Mouse (Mus musculus) embryonic facial prominence, embryonic 12.5 days (tissue): ENCODE measurements around the gene Phf12. TPM values are rescaled to one million over a fixed set of nuclear protein-coding genes. Genes with fewer than 3 reads are reported as not detected.

Source experiments
- ATAC-seq: fragments of 200-750 bp; cut with Nextera tagmentation; 2 replicates; pipeline ENCODE4 v1.8.0; 2017; ENCODE audit not compliant: insufficient number of reproducible peaks, insufficient read depth, low FRiP score, low TSS enrichment
- H3K27ac ChIP-seq: fragments of 300-500 bp; sonication (generic); 2 replicates; pipeline ENCODE4 v1.5.1; 2016; ENCODE audit warnings: mild to moderate bottlenecking
- H3K27me3 ChIP-seq: fragments of 300-500 bp; sonication (generic); 2 replicates; pipeline ENCODE4 v1.6.1; 2016; ENCODE audit warnings: mild to moderate bottlenecking, moderate library complexity
- H3K36me3 ChIP-seq: fragments of 300-500 bp; sonication (generic); 2 replicates; pipeline ENCODE4 v1.6.1; 2016; ENCODE audit warnings: mild to moderate bottlenecking
- H3K4me1 ChIP-seq: fragments of 300-500 bp; sonication (generic); 2 replicates; pipeline ENCODE4 v1.6.1; 2016
- H3K4me2 ChIP-seq: fragments of 300-500 bp; sonication (generic); replicated peaks from 2 replicates; pipeline ENCODE4 v1.6.1; 2016; ENCODE audit warnings: mild to moderate bottlenecking, moderate library complexity
- H3K4me3 ChIP-seq: fragments of 300-500 bp; sonication (generic); 2 replicates; pipeline ENCODE4 v1.5.1; 2016; ENCODE audit warnings: mild to moderate bottlenecking
- H3K9ac ChIP-seq: fragments of 300-500 bp; sonication (generic); 2 replicates; pipeline ENCODE4 v1.6.1; 2016; ENCODE audit warnings: mild to moderate bottlenecking, moderate library complexity
- H3K9me3 ChIP-seq: fragments of 300-500 bp; sonication (generic); 2 replicates; pipeline ENCODE4 v1.6.1; 2016; ENCODE audit warnings: mild to moderate bottlenecking, moderate library complexity
- WGBS: fragments of 180-500 bp; shearing (Covaris S2); methylation state at CpG from one replicate; pipeline ENCODE4 v1.1.7; 2016; 5-methylcytosine and 5-hydroxymethylcytosine counted together
- polyA plus RNA-seq: library from polyadenylated mRNA; unstranded; fragments of >200 nt; fragmentation: Nextera tagmentation; extraction: Ambion mirVana; gene quantifications from 2 replicates; pipeline ENCODE4 v1.2.1, GENCODE M21; 2016

Phf12 gene
- polyA plus RNA-seq, 1 experiment from 2014 or later, result 27.5 TPM

GRCm38 (mm10) chr11:77985541-77986065 is 3.0 kb downstream of the Phf12 start:
- Histone ChIP-seq H3K9me3 (no peaks in the 10 kb centered on the region), H3K4me3 (peak overlapping the region; percentile 100), H3K27ac (peak overlapping the region; percentile 97; the same call in 1 of the 2 replicates), H3K9ac (peak overlapping the region; percentile 99), H3K4me2 (peak overlapping the region; percentile 70), H3K4me1 (0 out of 2 replicates have a peak, but pooled peaks cover 8% of the 10 kb centered on the region), H3K36me3 (peaks cover 25% of the 10 kb centered on the region), H3K27me3 (no peaks in the 10 kb centered on the region)
- WGBS, result 84% methylated on average over 3 of the region's 3 CpGs
- no peak for ATAC-seq

- H3K4me2 ChIP-seq, result no peak overlapping the region
- H3K9ac ChIP-seq, result no peak overlapping the region
- H3K4me1 ChIP-seq, result 0 out of 2 replicates have a peak, but pooled peaks cover 8% of the 10 kb centered on the region
- no peaks in the 10 kb centered on the region for H3K27me3 ChIP-seq
- WGBS, result 94% methylated on average over 13 of the region's 13 CpGs
- no peak overlapping the region for H3K27ac ChIP-seq
- peaks cover 41% of the 10 kb centered on the region for H3K36me3 ChIP-seq
- H3K9me3 ChIP-seq, result no peaks in the 10 kb centered on the region
- H3K4me3 ChIP-seq, result no peak overlapping the region
- no peak for ATAC-seq
Observed at GRCm38 (mm10) chr11:77989071-77989690, 6.6 kb downstream of the Phf12 start.

GRCm38 (mm10) chr11:77995556-77995955 is 13.0 kb downstream of the Phf12 start:
- no peak for ATAC-seq
- H3K36me3 ChIP-seq, result peaks cover 25% of the 10 kb centered on the region; the same call in 1 of the 2 replicates

GRCm38 (mm10) chr11:78006446-78006845 is 23.9 kb downstream of the Phf12 start:
- H3K4me2 ChIP-seq, result no peak overlapping the region
- H3K4me3 ChIP-seq, result no peak overlapping the region
- no peaks in the 10 kb centered on the region for H3K27me3 ChIP-seq
- H3K9me3 ChIP-seq, result no peaks in the 10 kb centered on the region
- no peaks in the 10 kb centered on the region for H3K4me1 ChIP-seq
- WGBS, result 93% methylated on average over 5 of the region's 5 CpGs
- ATAC-seq, result no peak
- peaks cover 64% of the 10 kb centered on the region for H3K36me3 ChIP-seq
- H3K27ac ChIP-seq, result no peak overlapping the region
- H3K9ac ChIP-seq, result no peak overlapping the region

More at GRCm38 (mm10) chr11:77995556-77995955, 13.0 kb downstream of the Phf12 start:
- H3K9me3 ChIP-seq, result no peaks in the 10 kb centered on the region
- H3K27me3 ChIP-seq, result no peaks in the 10 kb centered on the region
- H3K27ac ChIP-seq, result no peak overlapping the region
- 90% methylated on average over 1 of the region's 1 CpGs for WGBS
- no peak overlapping the region for H3K4me3 ChIP-seq
- H3K9ac ChIP-seq, result no peak overlapping the region
- no peaks in the 10 kb centered on the region for H3K4me1 ChIP-seq
- H3K4me2 ChIP-seq, result no peak overlapping the region

DNA sequence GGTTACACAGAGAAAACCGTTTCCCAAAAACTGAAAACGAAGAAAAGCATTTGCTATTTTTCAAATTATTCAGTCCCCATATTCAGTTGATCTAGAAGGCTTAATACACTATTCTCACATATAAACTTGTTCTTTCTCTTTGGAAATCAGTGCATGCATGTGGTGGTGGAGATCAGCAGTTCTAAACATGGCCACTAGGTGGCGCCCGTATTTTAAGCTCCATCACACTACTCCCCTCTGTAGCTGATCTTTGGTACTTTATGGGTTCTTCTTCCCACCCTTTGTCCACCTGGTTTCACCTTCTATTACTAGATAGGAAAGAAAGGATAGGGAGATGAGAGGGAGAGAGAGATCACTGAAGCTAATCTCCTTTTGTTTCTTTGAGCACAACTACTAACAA is 37.1 kb downstream of the Phf12 start:
- ATAC-seq, result no peak
- 21% methylated on average over 4 of the region's 4 CpGs for WGBS
- no peak overlapping the region for H3K27ac ChIP-seq
- H3K4me1 ChIP-seq, result no peaks in the 10 kb centered on the region
- H3K9ac ChIP-seq, result no peak overlapping the region
- H3K9me3 ChIP-seq, result no peaks in the 10 kb centered on the region
- H3K36me3 ChIP-seq, result peaks cover 91% of the 10 kb centered on the region
- no peak overlapping the region for H3K4me2 ChIP-seq
- no peak overlapping the region for H3K4me3 ChIP-seq
- H3K27me3 ChIP-seq, result no peaks in the 10 kb centered on the region

GRCm38 (mm10) chr11:78023607-78024006 is 41.1 kb downstream of the Phf12 start:
- no peaks in the 10 kb centered on the region for H3K4me1 ChIP-seq
- peaks cover 85% of the 10 kb centered on the region for H3K36me3 ChIP-seq
- H3K4me3 ChIP-seq, result no peak overlapping the region
- ATAC-seq, result no peak
- no peak overlapping the region for H3K27ac ChIP-seq
- 82% methylated on average over 8 of the region's 8 CpGs for WGBS
- H3K9ac ChIP-seq, result no peak overlapping the region
- no peaks in the 10 kb centered on the region for H3K27me3 ChIP-seq
- no peak overlapping the region for H3K4me2 ChIP-seq
- H3K9me3 ChIP-seq, result no peaks in the 10 kb centered on the region

DNA sequence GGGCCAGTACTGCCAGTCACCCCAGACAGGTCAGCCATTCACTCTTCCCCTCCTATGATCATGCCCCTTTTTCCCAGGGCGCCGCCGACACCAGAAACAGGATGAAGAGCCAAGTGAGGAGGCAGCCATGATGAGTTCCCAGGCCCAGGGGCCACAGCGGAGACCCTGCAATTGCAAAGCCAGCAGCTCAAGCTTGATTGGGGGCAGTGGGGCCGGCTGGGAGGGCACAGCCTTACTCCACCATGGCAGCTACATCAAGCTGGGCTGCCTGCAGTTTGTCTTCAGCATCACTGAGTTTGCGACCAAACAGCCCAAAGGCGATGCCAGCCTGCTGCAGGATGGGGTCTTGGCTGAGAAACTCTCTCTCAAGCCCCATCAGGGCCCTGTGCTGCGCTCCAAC is 46.7 kb downstream of the Phf12 start:
- Histone ChIP-seq H3K9ac (no peak overlapping the region), H3K4me2 (no peak overlapping the region), H3K27me3 (no peaks in the 10 kb centered on the region), H3K36me3 (peaks cover 49% of the 10 kb centered on the region), H3K27ac (no peak overlapping the region), H3K9me3 (no peaks in the 10 kb centered on the region), H3K4me1 (peaks cover 12% of the 10 kb centered on the region; the same call in 1 of the 2 replicates), H3K4me3 (no peak overlapping the region)
- ATAC-seq, result no peak
- 83% methylated on average over 8 of the region's 8 CpGs for WGBS

DNA sequence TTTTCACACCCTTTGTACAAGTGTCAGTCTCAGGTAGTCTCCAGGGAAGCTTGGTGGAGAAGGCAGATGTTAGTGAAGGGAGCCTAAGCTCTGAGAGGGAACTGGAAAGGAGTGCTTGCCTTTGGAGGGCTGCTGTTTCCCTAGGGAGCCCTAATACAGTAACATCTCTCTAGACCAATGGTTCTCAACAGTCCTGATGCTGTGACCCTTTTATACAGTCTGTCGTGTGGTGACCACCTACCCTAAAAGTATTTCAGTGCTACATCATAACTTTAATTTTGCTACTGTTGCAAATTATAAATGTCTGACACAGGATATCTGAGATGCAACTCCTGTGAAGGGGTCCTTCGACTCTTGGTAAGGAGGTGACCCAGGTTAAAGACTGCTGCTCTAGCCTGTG is 48.0 kb downstream of the Phf12 start:
- no peak for ATAC-seq
- WGBS, result 56% methylated on average over 2 of the region's 2 CpGs
- peaks cover 44% of the 10 kb centered on the region for H3K36me3 ChIP-seq

GRCm38 (mm10) chr11:78031389-78031788 is 48.8 kb downstream of the Phf12 start:
- Histone ChIP-seq H3K9ac (no peak overlapping the region), H3K4me2 (peak overlapping the region; percentile 56), H3K9me3 (no peaks in the 10 kb centered on the region), H3K36me3 (peaks cover 36% of the 10 kb centered on the region), H3K27me3 (no peaks in the 10 kb centered on the region), H3K4me1 (peaks cover 12% of the 10 kb centered on the region; the same call in 1 of the 2 replicates), H3K4me3 (peak overlapping the region; percentile 51), H3K27ac (peak overlapping the region; percentile 84; the same call in 1 of the 2 replicates)
- no peak for ATAC-seq
- 31% methylated on average over 6 of the region's 6 CpGs for WGBS

More for the DNA sequence above, 48.0 kb downstream of the Phf12 start:
- no peaks in the 10 kb centered on the region for H3K9me3 ChIP-seq
- no peaks in the 10 kb centered on the region for H3K27me3 ChIP-seq
- peaks cover 12% of the 10 kb centered on the region; the same call in 1 of the 2 replicates for H3K4me1 ChIP-seq
- no peak overlapping the region for H3K9ac ChIP-seq
- no peak overlapping the region for H3K27ac ChIP-seq
- no peak overlapping the region for H3K4me2 ChIP-seq
- no peak overlapping the region for H3K4me3 ChIP-seq

DNA sequence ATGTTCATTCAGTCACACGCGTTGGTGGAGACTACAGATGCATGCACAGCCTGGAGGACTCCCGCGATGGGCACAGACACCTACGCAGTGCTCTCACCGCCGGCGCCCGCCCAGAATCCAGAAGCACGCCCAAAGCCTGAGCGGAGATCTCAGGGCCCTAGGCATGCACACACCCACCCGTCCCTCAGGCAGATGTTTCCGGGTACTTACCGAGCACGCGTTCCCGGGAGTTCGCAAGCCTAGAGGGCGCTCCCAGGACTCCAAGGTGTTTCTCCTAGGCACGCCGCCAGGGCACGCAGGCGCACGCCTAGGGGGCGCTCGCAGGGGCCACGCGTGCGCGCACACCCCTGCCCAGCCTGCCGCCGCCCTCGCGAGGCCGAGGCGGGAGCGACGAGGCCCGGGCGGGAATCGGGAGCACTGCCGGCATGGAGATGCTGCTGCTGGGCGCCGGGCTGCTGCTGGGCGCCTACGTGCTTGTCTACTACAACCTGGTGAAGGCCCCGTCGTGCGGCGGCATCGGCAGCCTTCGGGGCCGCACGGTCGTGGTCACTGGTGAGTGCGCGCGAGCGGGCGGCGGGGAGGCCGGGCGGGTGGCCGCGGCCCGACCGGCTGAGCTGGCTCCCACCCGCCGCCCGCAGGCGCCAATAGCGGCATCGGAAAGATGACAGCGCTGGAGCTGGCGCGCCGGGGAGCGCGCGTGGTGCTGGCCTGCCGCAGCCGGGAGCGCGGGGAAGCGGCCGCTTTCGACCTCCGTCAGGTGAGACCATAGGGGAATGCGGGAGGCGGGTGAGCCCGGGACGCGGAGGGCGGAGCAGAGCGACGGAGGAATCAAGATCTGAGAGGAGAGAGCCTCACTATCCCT is 49.6 kb downstream of the Phf12 start, which contains the start of gene Dhrs13:
Dhrs13 (plus strand) TSS at position 334 of the 862 bp plus-strand sequence.
- Histone ChIP-seq H3K4me1 (peaks cover 17% of the 10 kb centered on the region; the same call in 1 of the 2 replicates), H3K9ac (peak within 1 kb of the TSS; percentile 54), H3K9me3 (no peaks in the 10 kb centered on the region), H3K4me3 (peak within 1 kb of the TSS; percentile 51), H3K4me2 (peak within 1 kb of the TSS; percentile 56), H3K36me3 (peaks cover 37% of the 10 kb centered on the region), H3K27ac (peak within 1 kb of the TSS; percentile 84), H3K27me3 (no peaks in the 10 kb centered on the region)
- under 1% methylated on average over 92 of the region's 96 CpGs for WGBS
- peak; percentile 86 for ATAC-seq

GRCm38 (mm10) chr11:78032809-78033195 is 50.2 kb downstream of the Phf12 start:
- H3K27me3 ChIP-seq, result no peaks in the 10 kb centered on the region
- H3K4me3 ChIP-seq, result peak overlapping the region; percentile 51
- H3K4me1 ChIP-seq, result peaks cover 22% of the 10 kb centered on the region; the same call in 1 of the 2 replicates
- peak overlapping the region; percentile 54 for H3K9ac ChIP-seq
- H3K27ac ChIP-seq, result peak overlapping the region; percentile 84
- H3K36me3 ChIP-seq, result peaks cover 31% of the 10 kb centered on the region
- no peak for ATAC-seq
- WGBS, result 16% methylated on average over 5 of the region's 5 CpGs
- peak overlapping the region; percentile 56 for H3K4me2 ChIP-seq
- no peaks in the 10 kb centered on the region for H3K9me3 ChIP-seq
